Mouse (Mus musculus): ENCODE results near the gene Itm2b.

GRCm38 (mm10) chr14:73425571-73426041, 40.5 kb upstream of the Itm2b start:
- TF ChIP-seq POLR2A (IDR thresholded peaks at IDR 0.05; ENCODE audit: extremely low read depth, insufficient read depth, low read length) (no peak), CTCF (IDR thresholded peaks at IDR 0.05; ENCODE audit: low read depth, low read length) (no peak)
